Mouse (Mus musculus): ENCODE results near the gene Npr2. TPM values are rescaled to one million over a fixed set of nuclear protein-coding genes. Genes with fewer than 3 reads are reported as not detected.

Npr2 gene
- total and polyA plus RNA-seq, 3 experiments, result 35.9 to 57.0 (median 43.4) TPM

- Histone ChIP-seq H3K4me1 (ENCODE audit: control insufficient read depth, insufficient read depth, low read length) (no peaks in the 10 kb centered on the region), H3K27me3 (ENCODE audit: control insufficient read depth, insufficient read depth, low read length) (no peaks in the 10 kb centered on the region), H3K9ac (ENCODE audit: low read depth, low read length) (no peak overlapping the region), H3K79me2 (replicated peaks; ENCODE audit: control insufficient read depth, insufficient read depth, low read length) (no peaks in the 10 kb centered on the region), H3K27ac (no peak overlapping the region), H3K4me3 (no peak overlapping the region), H3K36me3 (ENCODE audit: control insufficient read depth, insufficient read depth, low read length) (no peaks in the 10 kb centered on the region)
- no peak for TF ChIP-seq CTCF (IDR thresholded peaks at IDR 0.05)
- TF ChIP-seq POLR2A (IDR thresholded peaks at IDR 0.05; ENCODE audit: insufficient read depth, low read depth, low read length), result no peak
- no peak for TF ChIP-seq EP300 (IDR thresholded peaks at IDR 0.05; ENCODE audit: insufficient read depth, low read depth, low read length)
- 73% methylated on average over 4 of the region's 4 CpGs for WGBS
- no peak for DNase-seq
- intact Hi-C loops (cut with DNase I), result no loop called here
Observed at GRCm38 (mm10) chr4:43598200-43598599, 33.5 kb upstream of the Npr2 start.

- Histone ChIP-seq H3K36me3 (ENCODE audit: control insufficient read depth, insufficient read depth, low read length) (no peaks in the 10 kb centered on the region), H3K79me2 (replicated peaks; ENCODE audit: control insufficient read depth, insufficient read depth, low read length) (no peaks in the 10 kb centered on the region), H3K27ac (no peak overlapping the region), H3K9ac (ENCODE audit: low read depth, low read length) (no peak overlapping the region), H3K27me3 (ENCODE audit: control insufficient read depth, insufficient read depth, low read length) (no peaks in the 10 kb centered on the region), H3K4me3 (no peak overlapping the region), H3K4me1 (ENCODE audit: control insufficient read depth, insufficient read depth, low read length) (no peaks in the 10 kb centered on the region)
- TF ChIP-seq POLR2A (IDR thresholded peaks at IDR 0.05; ENCODE audit: insufficient read depth, low read depth, low read length) (no peak), CTCF (IDR thresholded peaks at IDR 0.05) (no peak), EP300 (IDR thresholded peaks at IDR 0.05; ENCODE audit: insufficient read depth, low read depth, low read length) (no peak)
- intact Hi-C loops (cut with DNase I), result no loop called here
- 81% methylated on average over 7 of the region's 7 CpGs for WGBS
- DNase-seq, result no peak
Observed at GRCm38 (mm10) chr4:43598650-43599380, 32.9 kb upstream of the Npr2 start.

GRCm38 (mm10) chr4:43600195-43600934 lies 31.4 kb upstream of the Npr2 start:
- no peak for TF ChIP-seq POLR2A (IDR thresholded peaks at IDR 0.05; ENCODE audit: insufficient read depth, low read depth, low read length)
- no peak for TF ChIP-seq CTCF (IDR thresholded peaks at IDR 0.05)
- TF ChIP-seq EP300 (IDR thresholded peaks at IDR 0.05; ENCODE audit: insufficient read depth, low read depth, low read length), result no peak
- 70% methylated on average over 9 of the region's 9 CpGs for WGBS

GRCm38 (mm10) chr4:43604099-43604498 lies 27.6 kb upstream of the Npr2 start:
- DNase-seq, result no peak

More at GRCm38 (mm10) chr4:43600195-43600934, 31.4 kb upstream of the Npr2 start:
- Histone ChIP-seq H3K27ac (no peak overlapping the region), H3K4me3 (no peak overlapping the region), H3K79me2 (replicated peaks; ENCODE audit: control insufficient read depth, insufficient read depth, low read length) (no peaks in the 10 kb centered on the region), H3K36me3 (ENCODE audit: control insufficient read depth, insufficient read depth, low read length) (no peaks in the 10 kb centered on the region), H3K4me1 (ENCODE audit: control insufficient read depth, insufficient read depth, low read length) (no peaks in the 10 kb centered on the region), H3K27me3 (ENCODE audit: control insufficient read depth, insufficient read depth, low read length) (no peaks in the 10 kb centered on the region), H3K9ac (ENCODE audit: low read depth, low read length) (no peak overlapping the region)
- DNase-seq, result no peak
- intact Hi-C loops (cut with DNase I), result no loop called here

GRCm38 (mm10) chr4:43604751-43605685 lies 26.7 kb upstream of the Npr2 start:
- DNase-seq, result no peak
- whole genome bisulfite sequencing, result 36% methylated on average over 9 of the region's 9 CpGs
- H3K4me3 ChIP-seq, result no peak overlapping the region
- H3K27ac ChIP-seq, result no peak overlapping the region
- no peak for TF ChIP-seq CTCF (IDR thresholded peaks at IDR 0.05)
- no peak for TF ChIP-seq POLR2A (IDR thresholded peaks at IDR 0.05; ENCODE audit: insufficient read depth, low read depth, low read length)
- no peak for TF ChIP-seq EP300 (IDR thresholded peaks at IDR 0.05; ENCODE audit: insufficient read depth, low read depth, low read length)
- no peak overlapping the region for H3K9ac ChIP-seq (ENCODE audit: low read depth, low read length)
- no peaks in the 10 kb centered on the region for H3K27me3 ChIP-seq (ENCODE audit: control insufficient read depth, insufficient read depth, low read length)
- H3K36me3 ChIP-seq (ENCODE audit: control insufficient read depth, insufficient read depth, low read length), result no peaks in the 10 kb centered on the region
- H3K4me1 ChIP-seq (ENCODE audit: control insufficient read depth, insufficient read depth, low read length), result no peaks in the 10 kb centered on the region
- H3K79me2 ChIP-seq (replicated peaks; ENCODE audit: control insufficient read depth, insufficient read depth, low read length), result no peaks in the 10 kb centered on the region
- intact Hi-C loops (cut with DNase I), result no loop called here

More at GRCm38 (mm10) chr4:43604099-43604498, 27.6 kb upstream of the Npr2 start:
- Histone ChIP-seq H3K27ac (no peak overlapping the region), H3K27me3 (ENCODE audit: control insufficient read depth, insufficient read depth, low read length) (no peaks in the 10 kb centered on the region), H3K79me2 (replicated peaks; ENCODE audit: control insufficient read depth, insufficient read depth, low read length) (no peaks in the 10 kb centered on the region), H3K36me3 (ENCODE audit: control insufficient read depth, insufficient read depth, low read length) (no peaks in the 10 kb centered on the region), H3K9ac (ENCODE audit: low read depth, low read length) (no peak overlapping the region), H3K4me3 (no peak overlapping the region), H3K4me1 (ENCODE audit: control insufficient read depth, insufficient read depth, low read length) (no peaks in the 10 kb centered on the region)
- no peak for TF ChIP-seq CTCF (IDR thresholded peaks at IDR 0.05)
- TF ChIP-seq EP300 (IDR thresholded peaks at IDR 0.05; ENCODE audit: insufficient read depth, low read depth, low read length), result no peak
- no peak for TF ChIP-seq POLR2A (IDR thresholded peaks at IDR 0.05; ENCODE audit: insufficient read depth, low read depth, low read length)
- intact Hi-C loops (cut with DNase I), result no loop called here
- WGBS, result 77% methylated on average over 3 of the region's 3 CpGs
